Mouse (Mus musculus): ENCODE results near the gene Arhgef26.

Arhgef26 gene

GRCm38 (mm10) chr3:62404477-62405246 is 66.5 kb downstream of the Arhgef26 start:
- Histone ChIP-seq H3K36me3 (ENCODE audit: control insufficient read depth, insufficient read depth, low read length, poor library complexity, severe bottlenecking) (no peaks in the 10 kb centered on the region), H3K27me3 (ENCODE audit: control insufficient read depth, insufficient read depth, low read length, poor library complexity, severe bottlenecking) (no peaks in the 10 kb centered on the region)
- DNase-seq (ENCODE audit: low read depth, low spot score), result no peak

GRCm38 (mm10) chr3:62409555-62410182 is 71.5 kb downstream of the Arhgef26 start:
- Histone ChIP-seq H3K27me3 (ENCODE audit: control insufficient read depth, insufficient read depth, low read length, poor library complexity, severe bottlenecking) (no peaks in the 10 kb centered on the region), H3K36me3 (ENCODE audit: control insufficient read depth, insufficient read depth, low read length, poor library complexity, severe bottlenecking) (no peaks in the 10 kb centered on the region)
- no peak for DNase-seq (ENCODE audit: low read depth, low spot score)

DNA sequence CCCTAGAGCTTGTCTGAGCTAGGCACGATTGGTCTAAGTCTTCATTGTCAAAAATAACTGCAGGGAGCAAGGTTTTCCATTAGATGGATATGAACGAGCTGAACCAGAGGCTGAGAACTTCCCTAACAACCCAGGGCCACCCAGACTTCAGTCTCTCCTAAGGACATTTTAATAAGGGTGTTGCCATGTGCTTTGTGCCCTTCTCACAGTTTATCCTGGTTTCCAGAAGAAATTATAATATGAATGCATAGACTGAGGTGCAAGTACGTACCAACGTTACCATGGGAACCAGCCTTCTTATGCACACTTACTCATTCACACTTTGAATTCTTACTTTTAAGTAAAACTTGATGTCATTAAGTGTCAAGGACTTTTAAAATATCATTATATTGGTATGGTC is 72.3 kb downstream of the Arhgef26 start:
- Histone ChIP-seq H3K27me3 (ENCODE audit: control insufficient read depth, insufficient read depth, low read length, poor library complexity, severe bottlenecking) (no peaks in the 10 kb centered on the region), H3K36me3 (ENCODE audit: control insufficient read depth, insufficient read depth, low read length, poor library complexity, severe bottlenecking) (no peaks in the 10 kb centered on the region)
- DNase-seq (ENCODE audit: low read depth, low spot score), result no peak

DNA sequence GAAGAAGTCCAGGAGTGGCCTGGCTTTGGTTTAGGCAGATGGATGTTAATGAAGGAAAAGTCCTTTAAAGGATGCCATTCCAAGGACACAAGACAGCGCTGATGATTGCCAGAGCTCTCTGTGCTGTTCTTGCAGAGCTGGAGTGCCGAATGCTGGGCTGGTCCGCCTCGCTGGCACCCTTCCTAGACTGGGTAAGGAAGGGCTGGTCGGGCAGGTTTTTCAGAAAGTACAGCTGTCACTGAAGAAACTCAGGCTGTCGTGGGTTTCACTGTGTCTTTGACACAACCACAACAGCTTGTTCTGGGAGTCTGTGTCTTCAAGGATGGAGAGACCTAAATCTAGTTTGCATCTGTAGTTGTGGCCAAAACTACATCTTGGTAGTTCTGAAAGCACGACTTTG is 74.6 kb downstream of the Arhgef26 start:
- H3K36me3 ChIP-seq (ENCODE audit: control insufficient read depth, insufficient read depth, low read length, poor library complexity, severe bottlenecking), result no peaks in the 10 kb centered on the region
- no peaks in the 10 kb centered on the region for H3K27me3 ChIP-seq (ENCODE audit: control insufficient read depth, insufficient read depth, low read length, poor library complexity, severe bottlenecking)
- DNase-seq (ENCODE audit: low read depth, low spot score), result no peak

GRCm38 (mm10) chr3:62414926-62415325 is 76.8 kb downstream of the Arhgef26 start:
- Histone ChIP-seq H3K36me3 (ENCODE audit: control insufficient read depth, insufficient read depth, low read length, poor library complexity, severe bottlenecking) (no peaks in the 10 kb centered on the region), H3K27me3 (ENCODE audit: control insufficient read depth, insufficient read depth, low read length, poor library complexity, severe bottlenecking) (no peaks in the 10 kb centered on the region)
- DNase-seq (ENCODE audit: low read depth, low spot score), result no peak

DNA sequence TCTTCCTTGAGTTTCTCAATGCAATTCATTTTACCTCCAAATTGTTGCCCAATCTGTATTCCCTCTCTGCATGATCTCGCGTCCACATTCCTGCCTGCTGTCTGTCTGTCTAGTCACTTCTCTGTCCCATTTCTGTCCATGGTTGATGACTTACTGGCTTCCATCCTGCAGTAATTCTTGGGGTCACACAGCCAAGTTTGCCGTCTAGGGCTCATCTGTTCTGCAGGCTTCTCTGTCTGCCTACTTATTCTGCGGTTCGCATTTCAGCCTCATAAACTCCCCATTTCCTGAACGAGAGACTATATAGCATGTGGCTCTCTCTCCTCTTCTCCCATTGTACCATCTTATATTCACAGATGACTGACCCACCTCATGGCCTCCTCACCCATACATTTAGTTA is 79.3 kb downstream of the Arhgef26 start:
- Histone ChIP-seq H3K27me3 (ENCODE audit: control insufficient read depth, insufficient read depth, low read length, poor library complexity, severe bottlenecking) (no peaks in the 10 kb centered on the region), H3K36me3 (ENCODE audit: control insufficient read depth, insufficient read depth, low read length, poor library complexity, severe bottlenecking) (no peaks in the 10 kb centered on the region)
- DNase-seq (ENCODE audit: low read depth, low spot score), result no peak

DNA sequence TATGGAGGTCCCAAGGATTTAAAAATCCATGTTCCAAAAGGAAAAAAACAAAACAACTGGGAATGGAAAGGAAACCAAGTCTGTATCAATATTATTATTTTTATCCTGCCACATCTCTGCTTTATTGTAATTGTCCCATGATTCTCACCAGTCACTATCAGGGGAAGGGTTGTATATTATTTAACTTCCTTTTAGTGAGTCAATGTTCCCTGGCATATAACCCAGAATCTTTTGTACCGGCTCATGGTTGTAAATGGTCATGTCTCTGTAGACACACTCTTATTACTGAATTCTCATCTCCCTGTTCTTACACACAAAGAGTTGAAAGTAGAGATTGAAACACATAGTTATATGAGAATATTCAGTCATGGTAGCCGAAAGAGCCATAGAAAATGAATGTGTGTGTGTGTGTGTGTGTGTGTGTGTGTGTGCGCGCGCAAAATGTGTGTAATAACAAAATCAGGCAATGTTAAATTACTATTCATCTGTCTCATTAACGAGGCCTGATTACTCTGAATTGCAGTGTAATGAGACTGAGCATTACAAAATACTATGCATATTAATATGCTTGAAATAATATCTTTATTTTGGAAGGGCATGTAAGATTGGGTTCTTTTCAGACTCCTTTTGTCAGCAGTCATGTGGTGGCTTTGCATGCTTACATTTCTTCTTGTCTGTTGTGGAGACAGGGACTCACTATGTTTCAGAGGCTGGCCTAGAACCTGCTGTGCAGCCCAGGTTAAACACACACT is 80.4 kb downstream of the Arhgef26 start:
- no peaks in the 10 kb centered on the region for H3K27me3 ChIP-seq (ENCODE audit: control insufficient read depth, insufficient read depth, low read length, poor library complexity, severe bottlenecking)
- DNase-seq (ENCODE audit: low read depth, low spot score), result no peak
- no peaks in the 10 kb centered on the region for H3K36me3 ChIP-seq (ENCODE audit: control insufficient read depth, insufficient read depth, low read length, poor library complexity, severe bottlenecking)

DNA sequence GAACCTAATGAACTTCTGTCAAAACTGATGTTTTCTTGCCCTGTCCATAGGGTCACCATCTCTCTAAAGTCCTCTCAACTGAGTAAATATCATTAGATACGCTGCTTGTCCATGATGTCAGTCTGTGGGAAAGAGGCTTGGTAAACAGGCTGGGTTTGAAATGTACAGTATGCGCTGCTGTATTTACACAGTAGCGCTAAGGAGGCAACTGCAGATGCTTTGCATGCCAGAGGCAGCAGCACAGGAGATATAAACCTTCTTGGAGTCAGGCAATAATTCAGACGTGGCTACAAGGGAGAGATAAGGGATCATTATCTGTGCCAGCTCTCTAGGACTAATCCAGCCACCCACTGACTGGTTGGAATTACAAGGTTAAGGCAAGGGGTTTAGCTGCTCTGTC is 95.5 kb downstream of the Arhgef26 start:
- no peak for DNase-seq (ENCODE audit: low read depth, low spot score)

GRCm38 (mm10) chr3:62435923-62436322 is 97.8 kb downstream of the Arhgef26 start:
- H3K27me3 ChIP-seq (ENCODE audit: control insufficient read depth, insufficient read depth, low read length, poor library complexity, severe bottlenecking), result no peaks in the 10 kb centered on the region
- DNase-seq (ENCODE audit: low read depth, low spot score), result no peak
- no peaks in the 10 kb centered on the region for H3K36me3 ChIP-seq (ENCODE audit: control insufficient read depth, insufficient read depth, low read length, poor library complexity, severe bottlenecking)

More for the DNA sequence above, 95.5 kb downstream of the Arhgef26 start:
- Histone ChIP-seq H3K27me3 (ENCODE audit: control insufficient read depth, insufficient read depth, low read length, poor library complexity, severe bottlenecking) (no peaks in the 10 kb centered on the region), H3K36me3 (ENCODE audit: control insufficient read depth, insufficient read depth, low read length, poor library complexity, severe bottlenecking) (no peaks in the 10 kb centered on the region)

DNA sequence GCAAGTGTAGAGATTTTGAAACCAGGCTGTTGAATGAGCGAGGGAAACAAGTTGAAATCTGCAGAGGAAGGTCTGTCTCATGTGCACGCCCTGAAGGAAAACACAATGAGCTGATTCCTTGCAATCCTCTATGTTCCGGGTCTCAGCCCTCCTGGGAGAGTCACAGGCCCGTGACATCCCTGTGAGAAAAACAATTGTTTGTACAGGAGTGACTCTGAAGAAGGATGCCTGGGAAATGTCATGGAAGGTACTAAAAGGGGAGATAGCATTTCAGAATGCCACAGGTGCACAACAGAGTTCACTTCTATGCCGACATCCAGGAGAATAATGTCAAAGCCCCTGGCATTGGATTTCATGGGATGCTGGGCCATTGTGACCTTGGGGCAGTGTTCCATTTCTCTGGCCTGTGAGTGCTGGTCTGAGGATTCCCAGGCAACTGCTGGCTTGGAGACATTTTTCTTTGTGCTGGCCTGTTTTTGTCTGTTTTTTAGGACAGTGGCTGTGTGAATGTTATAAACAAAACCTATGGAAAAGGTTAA is 102.4 kb downstream of the Arhgef26 start:
- Histone ChIP-seq H3K36me3 (ENCODE audit: control insufficient read depth, insufficient read depth, low read length, poor library complexity, severe bottlenecking) (no peaks in the 10 kb centered on the region), H3K27me3 (ENCODE audit: control insufficient read depth, insufficient read depth, low read length, poor library complexity, severe bottlenecking) (no peaks in the 10 kb centered on the region)
- no peak for DNase-seq (ENCODE audit: low read depth, low spot score)

DNA sequence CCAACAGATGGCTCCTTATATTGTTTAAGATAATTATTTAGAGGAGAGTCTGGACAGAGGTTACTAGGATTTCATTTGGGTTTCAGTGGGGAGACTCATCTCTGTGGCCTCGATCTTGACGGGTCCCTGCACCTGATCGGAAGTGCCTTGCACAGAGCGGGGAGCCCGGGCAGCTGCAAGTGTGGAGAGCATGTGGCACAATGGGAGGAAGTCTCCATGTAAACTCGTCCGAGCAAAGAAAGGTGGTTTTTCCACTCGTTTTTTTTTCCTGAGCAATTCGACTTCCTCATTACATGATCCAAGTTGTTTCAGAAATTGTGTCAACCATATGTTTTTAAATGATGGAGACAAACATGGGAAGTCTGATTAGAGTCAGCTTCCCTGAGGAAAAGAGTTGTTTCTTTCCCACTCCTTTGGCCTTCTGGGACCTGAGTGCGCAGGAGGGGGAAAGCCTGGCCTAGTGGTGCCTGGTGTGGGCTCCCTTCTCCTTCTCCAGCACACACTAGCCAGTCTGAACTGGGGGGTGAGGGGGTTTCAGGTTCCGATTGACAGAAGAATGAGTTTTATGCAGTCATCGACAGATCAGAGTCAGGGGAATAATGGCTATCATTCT is 105.5 kb downstream of the Arhgef26 start:
- DNase-seq (ENCODE audit: low read depth, low spot score), result no peak
- H3K36me3 ChIP-seq (ENCODE audit: control insufficient read depth, insufficient read depth, low read length, poor library complexity, severe bottlenecking), result no peaks in the 10 kb centered on the region
- H3K27me3 ChIP-seq (ENCODE audit: control insufficient read depth, insufficient read depth, low read length, poor library complexity, severe bottlenecking), result no peaks in the 10 kb centered on the region; the same call in 1 of the 2 replicates

GRCm38 (mm10) chr3:62446271-62446670 is 108.1 kb downstream of the Arhgef26 start:
- no peaks in the 10 kb centered on the region for H3K36me3 ChIP-seq (ENCODE audit: control insufficient read depth, insufficient read depth, low read length, poor library complexity, severe bottlenecking)
- H3K27me3 ChIP-seq (ENCODE audit: control insufficient read depth, insufficient read depth, low read length, poor library complexity, severe bottlenecking), result no peaks in the 10 kb centered on the region; the same call in 1 of the 2 replicates
- DNase-seq (ENCODE audit: low read depth, low spot score), result no peak

DNA sequence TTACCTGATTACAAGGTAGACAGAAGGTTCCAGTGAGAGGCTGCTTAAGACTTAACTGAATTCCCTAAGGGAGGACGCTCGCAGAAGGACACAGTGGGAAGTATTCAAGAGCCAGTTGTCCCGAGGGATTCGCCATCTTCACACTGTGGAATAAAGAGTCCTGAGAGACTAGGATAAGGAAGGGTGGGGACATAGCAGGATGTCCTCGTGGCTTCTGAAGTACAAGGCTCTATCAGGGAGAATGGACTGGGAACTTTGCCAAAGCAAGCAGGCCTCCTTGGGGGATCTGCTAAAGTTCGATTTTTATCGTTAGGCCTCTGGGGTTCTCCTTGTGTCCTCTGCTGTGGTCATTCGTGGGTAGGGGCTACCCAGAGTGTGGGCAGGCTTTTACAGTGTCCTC is 109.0 kb downstream of the Arhgef26 start:
- Histone ChIP-seq H3K36me3 (ENCODE audit: control insufficient read depth, insufficient read depth, low read length, poor library complexity, severe bottlenecking) (no peaks in the 10 kb centered on the region), H3K27me3 (ENCODE audit: control insufficient read depth, insufficient read depth, low read length, poor library complexity, severe bottlenecking) (no peaks in the 10 kb centered on the region; the same call in 1 of the 2 replicates)
- no peak for DNase-seq (ENCODE audit: low read depth, low spot score)

DNA sequence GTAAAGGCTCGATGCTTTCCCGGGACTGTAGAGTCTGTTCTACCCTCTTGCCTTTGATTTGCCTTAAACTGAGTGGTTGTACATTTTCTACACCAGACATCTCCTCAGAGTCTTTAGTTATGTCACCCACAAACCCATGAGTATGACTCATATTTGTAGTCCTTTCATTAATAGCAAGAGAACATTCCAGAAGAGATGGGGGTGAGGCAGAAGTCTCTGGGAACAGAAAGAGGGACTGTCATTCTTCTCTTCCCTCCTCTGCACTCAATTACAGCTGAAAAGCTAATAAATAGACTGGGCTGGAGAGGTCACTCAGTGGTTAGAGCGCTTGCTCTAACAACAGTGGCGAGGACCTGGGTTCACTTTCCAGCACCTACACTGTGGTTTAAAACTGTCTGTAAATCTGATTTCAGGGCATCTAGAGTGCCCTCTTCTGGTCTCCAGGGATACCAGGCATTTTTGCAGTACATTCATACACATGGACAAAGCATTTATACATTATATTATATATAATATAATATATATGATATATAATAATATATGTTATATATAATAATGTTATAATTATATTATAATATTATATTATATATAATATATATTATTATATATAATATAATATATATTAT is 111.8 kb downstream of the Arhgef26 start:
- H3K27me3 ChIP-seq (ENCODE audit: control insufficient read depth, insufficient read depth, low read length, poor library complexity, severe bottlenecking), result no peaks in the 10 kb centered on the region; the same call in 1 of the 2 replicates
- no peaks in the 10 kb centered on the region for H3K36me3 ChIP-seq (ENCODE audit: control insufficient read depth, insufficient read depth, low read length, poor library complexity, severe bottlenecking)
- no peak for DNase-seq (ENCODE audit: low read depth, low spot score)
